Mouse (Mus musculus) G1E (cell line): ENCODE results near the gene Plekhj1. TPM values are rescaled to one million over a fixed set of nuclear protein-coding genes. Genes with fewer than 3 reads are reported as not detected.
A peak's percentile ranks its signal among the peaks of the same experiment; 100 is the strongest.

Experiments
- ATAC-seq: 2 replicates; pipeline ENCODE4 v1.8.0; 2016; ENCODE audit warnings: mild to moderate bottlenecking; ENCODE audit not compliant: insufficient number of reproducible peaks, poor library complexity, low FRiP score, severe bottlenecking; ENCODE audit errors: extremely low read depth
- DNase-seq: peaks from one replicate; pipeline ENCODE4 v3.0.0; 2012; ENCODE audit warnings: low spot score
- H3K27me3 ChIP-seq: 2 replicates; pipeline ENCODE4 v1.6.1; 2012; ENCODE audit warnings: mild to moderate bottlenecking, low read length, inconsistent platforms; ENCODE audit not compliant: insufficient read depth
- H3K36me3 ChIP-seq: replicated peaks from 2 replicates; pipeline ENCODE3; 2012; ENCODE audit warnings: mild to moderate bottlenecking, inconsistent platforms
- H3K4me1 ChIP-seq: 2 replicates; pipeline ENCODE4 v1.6.1; 2012; ENCODE audit warnings: low read depth, low read length, inconsistent platforms, mixed read lengths; ENCODE audit not compliant: insufficient read depth
- H3K4me3 ChIP-seq: 2 replicates; pipeline ENCODE4 v1.5.1; 2012; ENCODE audit warnings: low read depth, mild to moderate bottlenecking, inconsistent platforms, low read length, moderate library complexity, mixed read lengths
- H3K9me3 ChIP-seq: replicated peaks from 2 replicates; pipeline ENCODE4 v1.6.1; 2012; ENCODE audit warnings: inconsistent platforms
- CTCF ChIP-seq: IDR thresholded peaks from 2 replicates; pipeline ENCODE4 v1.5.1; 2012; ENCODE audit warnings: low read depth, low read length, inconsistent platforms, mixed read lengths
- GATA1 ChIP-seq: IDR thresholded peaks from 2 replicates; pipeline ENCODE4 v1.6.1; 2012; ENCODE audit warnings: borderline replicate concordance, low read length, inconsistent platforms, mixed read lengths
- GATA2 ChIP-seq: IDR thresholded peaks from 2 replicates; pipeline ENCODE4 v1.6.1; 2012; ENCODE audit warnings: low read depth, low read length, inconsistent platforms, borderline replicate concordance
- POLR2AphosphoS5 ChIP-seq: IDR thresholded peaks from 2 replicates; pipeline ENCODE4 v1.6.1; 2012; ENCODE audit warnings: low read depth, low read length, inconsistent platforms; ENCODE audit not compliant: insufficient replicate concordance
- TAL1 ChIP-seq: conservative IDR thresholded peaks from 2 replicates; pipeline ENCODE4 v1.6.1; 2012; ENCODE audit warnings: low read depth, low read length, inconsistent platforms, mixed read lengths
- polyA plus RNA-seq: library from polyadenylated mRNA; stranded (reverse); fragments of >175 nt; gene quantifications from 2 replicates; pipeline ENCODE4 v1.2.3, GENCODE M21; 2012
- total RNA-seq, 2 experiments: library from RNA; stranded (forward) in 1 of 2; stranded (reverse) in 1 of 2; fragments of 200-1000 nt in 1 of 2; fragments of >200 nt in 1 of 2; fragmentation: Nextera tagmentation in 1 of 2; gene quantifications; 2 replicates each; pipeline ENCODE4 v1.2.3; 2014 to 2017

Gene Plekhj1
- total and polyA plus RNA-seq, 3 experiments, result 68.0 to 325 (median 122) TPM

GRCm38 (mm10) chr10:80812391-80813041, 14.1 kb upstream of the Plekhj1 start:
- H3K27me3 ChIP-seq, result peaks cover 40% of the 10 kb centered on the region
- no peak overlapping the region for H3K4me3 ChIP-seq
- H3K9me3 ChIP-seq, result peaks cover 11% of the 10 kb centered on the region
- ATAC-seq, result no peak
- peaks cover 8% of the 10 kb centered on the region for H3K36me3 ChIP-seq
- DNase-seq, result no peak
- no peak for TF ChIP-seq POLR2AphosphoS5
- no peak for TF ChIP-seq GATA1
- TF ChIP-seq CTCF, result no peak
- no peak for TF ChIP-seq TAL1
- TF ChIP-seq GATA2, result no peak
- peaks cover 26% of the 10 kb centered on the region for H3K4me1 ChIP-seq

GRCm38 (mm10) chr10:80810084-80810483, 11.7 kb upstream of the Plekhj1 start:
- ATAC-seq (no peak), DNase-seq (no peak)
- Histone ChIP-seq H3K27me3 (peaks cover 40% of the 10 kb centered on the region), H3K36me3 (peaks cover 31% of the 10 kb centered on the region), H3K4me1 (peaks cover 40% of the 10 kb centered on the region), H3K4me3 (peak overlapping the region; percentile 55; the same call in 1 of the 2 replicates), H3K9me3 (peaks cover 25% of the 10 kb centered on the region)
- TF ChIP-seq GATA2 (no peak), CTCF (no peak), TAL1 (no peak), GATA1 (no peak), POLR2AphosphoS5 (no peak)

GRCm38 (mm10) chr10:80808985-80809632, 10.7 kb upstream of the Plekhj1 start:
- TF ChIP-seq CTCF (no peak), GATA1 (no peak), GATA2 (no peak), TAL1 (no peak), POLR2AphosphoS5 (no peak)
- Histone ChIP-seq H3K36me3 (peaks cover 41% of the 10 kb centered on the region), H3K27me3 (peaks cover 38% of the 10 kb centered on the region), H3K4me3 (no peak overlapping the region), H3K4me1 (peaks cover 43% of the 10 kb centered on the region), H3K9me3 (peaks cover 19% of the 10 kb centered on the region)
- DNase-seq (no peak), ATAC-seq (no peak)

DNA sequence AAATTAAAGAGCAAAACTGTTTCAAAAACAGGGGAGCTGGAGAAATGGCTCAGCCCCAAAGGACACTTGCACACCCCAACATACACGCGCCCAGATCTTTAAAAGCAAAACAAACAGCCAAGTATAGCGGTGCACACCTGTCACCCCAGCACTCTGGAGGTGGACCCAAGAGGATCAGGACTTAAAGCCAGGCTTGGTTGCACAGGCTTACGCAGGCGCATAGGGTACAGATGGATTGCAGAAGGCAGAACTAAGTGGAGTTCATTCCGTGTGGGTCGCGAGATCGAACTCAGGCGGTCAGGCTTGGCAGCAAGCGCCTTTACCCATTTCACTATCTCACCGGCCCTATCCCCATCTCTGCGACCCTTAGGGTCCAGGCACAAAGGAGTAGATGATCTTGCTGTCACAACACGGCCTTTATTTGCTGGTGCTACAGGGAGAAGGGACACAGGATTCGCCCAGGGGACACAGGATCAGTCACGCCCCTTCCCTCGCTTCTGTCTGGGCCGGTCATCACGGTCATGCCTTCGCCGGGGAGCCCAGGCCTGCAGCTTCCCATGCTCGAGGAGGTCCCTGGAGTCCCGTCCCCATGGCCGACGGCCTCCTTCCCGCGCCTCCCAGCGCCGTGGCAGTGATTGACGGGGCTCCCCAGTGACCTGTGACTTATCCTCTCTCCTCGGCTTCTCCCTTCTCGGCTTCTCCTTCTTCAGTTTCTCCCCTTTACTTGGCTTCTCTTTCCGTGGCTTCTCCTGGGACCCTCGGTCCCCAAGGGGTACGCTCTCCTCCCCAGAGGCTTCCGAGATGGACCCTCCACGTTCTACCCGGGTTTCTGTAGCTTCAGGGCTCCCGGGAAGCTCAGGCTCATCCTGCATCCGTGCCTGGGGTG, 9.9 kb upstream of the Plekhj1 start:
- Histone ChIP-seq H3K9me3 (peaks cover 16% of the 10 kb centered on the region), H3K4me3 (no peak overlapping the region), H3K27me3 (peaks cover 34% of the 10 kb centered on the region), H3K4me1 (peaks cover 49% of the 10 kb centered on the region), H3K36me3 (peaks cover 49% of the 10 kb centered on the region)
- DNase-seq, result no peak
- TF ChIP-seq GATA2 (no peak), TAL1 (no peak), POLR2AphosphoS5 (no peak), CTCF (no peak), GATA1 (no peak)
- ATAC-seq, result no peak

DNA sequence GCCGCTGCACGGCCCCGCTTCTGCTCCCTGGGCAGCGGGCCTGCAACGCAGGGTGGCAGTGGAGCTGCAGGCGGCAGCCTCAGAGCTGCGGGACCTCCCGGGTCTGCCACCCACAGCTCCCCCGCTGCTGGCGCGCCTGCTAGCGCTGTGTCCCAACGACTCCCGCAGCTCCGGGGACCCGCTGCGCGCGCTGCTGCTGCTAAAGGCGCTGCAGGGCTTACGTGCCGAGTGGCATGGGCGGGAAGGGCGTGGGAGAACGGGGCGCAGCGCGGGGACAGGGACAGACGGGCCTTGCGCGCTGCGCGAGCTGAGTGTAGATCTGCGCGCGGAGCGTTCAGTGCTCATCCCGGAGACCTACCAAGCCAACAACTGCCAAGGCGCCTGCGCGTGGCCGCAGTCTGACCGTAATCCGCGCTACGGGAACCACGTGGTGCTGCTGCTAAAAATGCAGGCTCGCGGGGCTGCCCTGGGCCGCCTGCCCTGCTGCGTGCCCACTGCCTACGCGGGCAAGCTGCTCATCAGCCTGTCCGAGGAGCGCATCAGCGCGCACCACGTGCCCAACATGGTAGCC, 8.7 kb upstream of the Plekhj1 start:
- DNase-seq (no peak), ATAC-seq (no peak)
- peaks cover 14% of the 10 kb centered on the region for H3K9me3 ChIP-seq
- peaks cover 61% of the 10 kb centered on the region for H3K36me3 ChIP-seq
- TF ChIP-seq GATA2 (no peak), POLR2AphosphoS5 (no peak), CTCF (no peak), GATA1 (no peak), TAL1 (no peak)
- H3K4me3 ChIP-seq, result peak overlapping the region; percentile 23; the same call in 1 of the 2 replicates
- H3K27me3 ChIP-seq, result peaks cover 26% of the 10 kb centered on the region; the same call in 1 of the 2 replicates
- H3K4me1 ChIP-seq, result peaks cover 61% of the 10 kb centered on the region
